Mouse (Mus musculus) myocyte (in vitro differentiated cells): ENCODE data around the gene Cnrip1.
"Not testable (repeated sequence)": the region's sequence is repeated elsewhere in the genome, so short reads cannot be mapped to it uniquely, and the experiment has no call there.

Experiments used
- CEBPB ChIP-seq: IDR thresholded peaks from 2 replicates; pipeline ENCODE4 v1.6.1; 2011; ENCODE audit warnings: mild to moderate bottlenecking, moderate library complexity; ENCODE audit not compliant: poor library complexity, insufficient read depth, severe bottlenecking
- MAX ChIP-seq: IDR thresholded peaks from one replicate; pipeline ENCODE4 v1.6.1; 2011; ENCODE audit warnings: low read depth, mild to moderate bottlenecking, control low read depth
- MYOD1 ChIP-seq, 3 experiments: IDR thresholded peaks; one replicate each; pipeline ENCODE4 v1.6.1; 2011; ENCODE audit warnings: control low read depth in 2 of 3, low read depth in 2 of 3, mild to moderate bottlenecking in 2 of 3, moderate library complexity in 1 of 3; ENCODE audit not compliant: insufficient read length in 2 of 3, control insufficient read depth in 1 of 3
- MYOG ChIP-seq, 3 experiments: IDR thresholded peaks; one replicate each; pipeline ENCODE4 v1.6.1; 2011; ENCODE audit warnings: control low read depth in 2 of 3, low read depth in 2 of 3, mild to moderate bottlenecking in 2 of 3; ENCODE audit not compliant: insufficient read length in 2 of 3, control insufficient read depth in 1 of 3, insufficient read depth in 1 of 3
- POLR2A ChIP-seq: IDR thresholded peaks from one replicate; pipeline ENCODE4 v1.6.1; 2011; ENCODE audit warnings: low read depth, mild to moderate bottlenecking, control low read depth, moderate library complexity; ENCODE audit not compliant: insufficient read length
- POLR2AphosphoS2 ChIP-seq: IDR thresholded peaks from one replicate; pipeline ENCODE4 v1.6.1; 2011; ENCODE audit warnings: low read depth, control low read depth; ENCODE audit not compliant: insufficient read length
- TCF3 ChIP-seq: IDR thresholded peaks from one replicate; pipeline ENCODE4 v1.6.1; 2011; ENCODE audit warnings: low read depth, control low read depth; ENCODE audit not compliant: insufficient read length
- USF1 ChIP-seq: IDR thresholded peaks from one replicate; pipeline ENCODE4 v1.6.1; 2011; ENCODE audit warnings: low read depth, mild to moderate bottlenecking, control low read depth, moderate library complexity

DNA sequence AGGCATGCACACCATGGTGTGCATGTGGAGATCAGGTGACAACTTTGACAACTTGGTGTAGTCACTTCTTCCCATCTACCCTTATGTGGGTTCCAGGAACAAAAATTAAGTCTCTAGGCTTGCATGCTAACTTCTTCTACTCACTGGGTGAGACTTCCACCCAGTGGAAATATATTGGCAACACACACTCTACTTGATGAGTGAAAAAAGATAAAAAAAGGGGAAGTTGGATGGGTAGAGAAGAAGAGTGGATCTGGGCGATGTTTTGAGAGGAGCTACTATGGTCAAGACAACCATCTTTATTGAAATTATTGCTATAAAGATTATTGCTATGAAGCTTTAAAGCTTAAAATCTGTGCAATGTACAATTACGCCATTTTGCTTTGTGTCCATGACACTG lies 18.0 kb downstream of the Cnrip1 start:
- not testable (repeated sequence) for TF ChIP-seq MYOD1 (IDR thresholded peaks at IDR 0.05; ENCODE audit: control insufficient read depth in 1 of 3, insufficient read length in 2 of 3, low read depth in 2 of 3); USF1; POLR2A; POLR2AphosphoS2; CEBPB; MYOG (IDR thresholded peaks at IDR 0.05; ENCODE audit: control insufficient read depth in 1 of 3, insufficient read depth in 1 of 3, insufficient read length in 2 of 3, low read depth in 2 of 3); MAX; TCF3
